Mouse (Mus musculus): ENCODE measurements at regions not wholly inside any gene's neighbourhood (a gene's known extent, or its start where the extent isn't known, plus 50 kb on each side); places are given as distances from the start of the nearest gene placed in this dataset.

DNA sequence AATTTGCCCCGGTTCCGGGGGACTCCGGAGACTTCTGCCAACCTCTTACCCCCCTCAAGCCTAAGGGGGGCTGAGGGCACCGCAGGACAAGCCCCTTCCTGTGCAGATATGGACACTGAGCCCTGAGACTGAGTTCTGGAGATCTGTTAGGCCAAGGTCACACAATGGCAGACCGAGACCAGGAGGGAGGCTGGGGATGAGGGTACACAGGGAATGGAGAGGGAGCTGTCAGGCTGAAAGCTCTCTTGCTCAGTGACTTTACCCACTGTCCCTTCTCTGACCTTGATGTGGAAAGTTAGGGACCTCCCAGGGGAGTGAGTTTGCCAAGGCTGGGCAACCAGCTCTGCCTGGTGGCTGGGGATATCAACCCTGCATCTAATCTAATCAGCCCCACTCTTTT lies 82.7 kb downstream of the Cstad start:
- DNase-seq (ENCODE audit: low spot score in 2 of 2), result no peak

DNA sequence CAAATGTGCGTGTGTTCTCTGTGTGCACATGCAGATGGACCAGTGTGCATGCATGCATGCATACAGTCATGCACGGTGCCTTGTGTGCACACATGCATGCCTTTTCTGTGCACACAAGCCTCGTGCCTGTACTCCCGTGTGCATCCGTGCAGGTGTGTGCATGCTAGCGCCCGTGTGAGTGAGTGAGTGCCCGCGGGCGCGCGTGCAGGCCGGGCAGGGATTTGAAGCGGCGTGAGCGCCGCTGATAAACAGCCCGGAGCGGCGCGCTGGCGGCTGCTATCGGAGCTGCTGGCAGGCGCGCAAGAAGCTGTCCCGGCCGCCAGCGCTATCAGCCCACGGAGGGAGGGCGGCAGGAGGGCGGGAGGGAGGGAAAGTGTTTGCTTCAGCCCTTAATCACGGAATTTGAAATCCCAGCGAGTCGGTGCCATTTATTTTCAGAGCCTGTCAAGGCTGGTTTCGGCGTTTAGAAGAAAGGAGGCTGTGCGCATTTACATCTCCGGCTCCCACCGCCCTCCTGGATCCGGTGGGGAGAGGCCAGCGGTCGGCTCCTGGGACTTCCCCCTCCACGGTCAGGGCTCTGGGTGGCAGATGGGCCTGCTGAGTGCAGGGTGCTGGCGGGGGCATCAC lies 82.1 kb downstream of the Cstad start:
- DNase-seq (ENCODE audit: low spot score in 2 of 2), result peak; percentile 68 to 79

DNA sequence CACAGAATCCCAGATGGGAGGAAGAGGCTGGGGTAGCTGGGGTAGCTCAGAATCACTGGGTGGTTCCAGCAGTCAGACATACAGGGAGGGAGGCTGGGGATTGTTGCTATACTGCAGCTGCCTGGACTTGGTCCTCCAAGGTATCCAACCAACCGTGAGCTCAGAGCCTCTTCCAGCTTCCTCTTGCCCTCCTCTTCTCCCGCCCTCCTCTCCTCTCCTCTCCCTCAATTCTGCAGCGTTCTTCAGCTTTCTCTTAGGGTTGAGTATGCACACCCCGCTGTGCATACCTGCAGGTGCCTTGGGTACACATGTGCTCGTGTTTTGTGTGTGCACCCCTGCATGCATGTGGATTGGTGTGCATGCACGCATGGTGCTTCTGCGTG lies 81.6 kb downstream of the Cstad start:
- no peak for DNase-seq (ENCODE audit: low spot score in 2 of 2)

DNA sequence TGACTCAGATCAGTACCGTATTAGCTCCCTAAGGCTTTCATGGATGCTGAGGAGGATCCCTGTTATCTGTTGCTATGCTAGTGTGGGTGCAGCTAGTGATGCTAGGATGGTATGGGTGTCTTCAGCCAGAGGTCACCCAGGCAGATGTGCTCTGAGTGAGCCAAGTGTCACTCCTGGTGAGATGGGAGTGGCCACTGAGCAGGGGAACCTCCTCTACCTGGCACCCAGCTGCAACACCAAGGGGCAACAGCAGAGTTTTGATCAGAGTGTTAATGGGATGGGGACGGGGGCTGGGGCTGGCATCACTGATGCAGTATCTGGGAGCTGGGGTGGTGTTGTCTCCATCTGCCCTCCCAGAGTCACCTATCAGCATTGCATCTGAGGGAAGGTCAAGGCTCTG lies 81.0 kb downstream of the Cstad start:
- no peak for DNase-seq (ENCODE audit: low spot score in 2 of 2)

DNA sequence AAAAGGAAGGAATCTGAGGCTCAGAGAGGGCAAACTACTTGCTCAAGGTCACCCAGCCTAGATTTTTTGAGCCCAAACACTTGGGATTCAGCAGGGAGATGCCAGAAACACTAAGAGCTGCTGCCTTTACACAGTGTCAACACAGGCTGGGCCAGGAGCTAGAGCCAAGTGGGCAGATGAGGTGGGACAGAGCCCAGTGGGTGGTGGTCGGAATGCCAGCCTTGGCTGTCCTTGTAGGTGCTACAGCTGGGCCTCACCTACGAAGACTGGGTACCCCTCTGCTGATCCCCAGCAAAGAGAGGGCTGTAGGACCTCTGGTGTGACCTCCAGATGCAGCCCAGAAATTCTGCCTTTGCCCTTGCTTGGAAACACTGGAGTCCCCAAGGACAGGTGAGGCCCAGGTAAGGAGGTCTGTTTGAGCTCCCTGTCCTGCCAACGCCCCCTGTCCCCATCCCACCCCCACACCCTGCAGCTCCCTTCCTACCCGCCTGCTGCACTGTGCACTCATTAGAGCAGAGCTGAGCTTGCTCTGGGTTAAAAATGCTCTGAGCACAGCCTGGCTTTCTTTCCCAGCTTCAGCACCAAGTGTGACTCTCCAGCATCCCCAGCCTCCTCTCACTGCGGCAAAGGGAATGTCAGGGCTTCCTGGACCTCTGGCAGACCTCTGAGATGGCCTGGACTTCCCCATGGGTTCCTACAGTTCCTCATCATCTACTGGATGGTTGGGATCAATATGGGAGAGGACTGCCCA lies 76.2 kb downstream of the Cstad start:
- no peak for DNase-seq (ENCODE audit: low spot score in 2 of 2)

DNA sequence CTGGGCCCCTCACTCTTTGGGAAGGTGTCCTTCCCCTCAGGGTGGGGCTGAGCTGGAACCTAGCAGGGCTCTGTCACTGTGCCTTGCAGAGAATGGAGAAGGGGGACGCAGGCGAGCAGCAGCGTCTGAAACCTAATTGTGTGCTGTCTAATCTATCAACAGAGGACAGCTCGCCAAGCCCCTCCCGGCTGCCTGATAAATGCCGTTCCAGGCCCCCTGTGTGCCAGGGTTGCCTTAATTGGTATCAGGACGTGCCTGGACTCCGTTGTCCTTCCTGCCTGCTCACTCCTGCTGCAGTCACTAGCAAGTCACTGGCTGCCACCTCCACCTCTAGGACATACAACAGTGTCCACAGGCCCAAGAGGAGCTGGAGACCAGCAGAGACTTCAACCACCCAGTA lies 72.6 kb downstream of the Cstad start:
- DNase-seq (ENCODE audit: low spot score in 2 of 2), result no peak

DNA sequence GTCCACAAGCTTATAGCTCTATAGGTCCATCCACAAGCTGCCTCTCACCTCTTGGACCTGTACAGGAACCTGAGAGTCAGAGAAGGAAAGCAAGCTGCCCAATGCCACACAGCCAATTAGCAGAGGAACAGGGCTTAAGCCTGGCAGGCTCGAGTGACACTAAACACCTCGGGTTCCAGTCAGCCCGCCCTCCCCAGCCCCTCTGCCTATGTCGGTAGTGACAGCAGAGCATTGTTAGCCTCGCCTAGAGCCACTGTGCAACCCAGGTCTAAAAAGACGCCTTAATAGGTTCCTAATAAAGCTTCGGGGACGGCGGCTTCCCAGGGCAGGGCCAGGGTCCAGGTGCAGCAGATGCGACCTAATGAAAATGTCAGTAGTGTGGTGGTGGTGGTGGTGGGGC lies 66.3 kb downstream of the Cstad start:
- no peak for DNase-seq (ENCODE audit: low spot score in 2 of 2)

DNA sequence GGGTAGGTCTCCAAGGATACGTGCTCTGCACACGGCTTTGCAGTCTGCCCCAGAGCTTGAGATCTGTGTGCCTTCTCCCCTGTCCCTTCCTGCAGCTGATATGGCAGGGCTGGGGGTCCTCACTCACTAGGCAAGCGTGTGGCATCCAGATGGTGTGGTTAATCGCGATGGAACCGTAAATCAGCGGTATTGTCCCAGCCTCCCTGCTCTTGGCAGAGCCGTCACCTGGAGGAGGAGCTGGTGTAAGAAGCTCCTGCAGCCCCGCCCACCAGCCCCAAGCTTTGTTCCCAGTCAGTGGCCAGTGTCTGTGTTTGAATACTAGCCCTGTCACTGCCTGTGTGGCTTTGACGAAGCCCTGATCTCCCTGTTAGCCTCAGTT lies 65.8 kb downstream of the Cstad start:
- peak in 1 of 2 experiments; percentile 47 for DNase-seq (ENCODE audit: low spot score in 2 of 2)

DNA sequence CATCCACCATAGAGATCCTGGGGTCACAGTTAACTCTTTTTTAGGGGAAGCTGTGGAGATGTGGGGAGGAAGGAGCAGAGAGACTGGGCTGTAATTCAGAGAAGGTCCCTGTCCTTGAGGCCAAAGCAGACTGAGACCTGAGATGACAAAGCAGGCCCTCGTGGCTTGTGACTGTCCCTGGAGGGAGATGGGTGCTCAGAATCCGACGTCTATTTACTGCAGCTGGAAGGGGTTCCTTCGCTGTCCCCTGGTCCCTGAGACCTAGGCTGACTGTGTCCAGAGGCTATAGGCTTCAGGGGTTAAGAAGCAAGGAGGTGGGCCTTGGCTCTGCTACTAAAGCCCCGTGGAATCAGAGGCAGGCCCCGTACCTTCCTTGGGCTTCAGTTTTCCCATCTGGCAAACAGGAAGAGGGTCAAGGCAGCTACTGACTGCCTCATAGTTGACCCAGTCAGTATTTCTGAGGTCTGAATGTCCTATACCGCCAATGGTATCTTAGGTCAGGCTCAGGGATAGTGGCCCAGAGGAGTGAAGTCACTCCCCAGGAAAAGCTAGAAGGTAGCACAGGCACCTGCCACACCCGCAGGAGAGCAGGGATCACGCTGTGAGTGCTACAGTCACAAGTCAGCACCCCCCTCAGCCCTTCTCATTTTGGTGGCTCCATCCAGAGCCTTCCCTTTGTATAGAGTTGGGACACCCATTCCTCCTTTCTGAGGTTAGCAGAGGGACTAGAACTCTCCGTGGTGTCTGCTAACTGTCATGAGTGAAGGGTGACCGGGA lies 65.2 kb downstream of the Cstad start:
- DNase-seq (ENCODE audit: low spot score in 2 of 2), result no peak

DNA sequence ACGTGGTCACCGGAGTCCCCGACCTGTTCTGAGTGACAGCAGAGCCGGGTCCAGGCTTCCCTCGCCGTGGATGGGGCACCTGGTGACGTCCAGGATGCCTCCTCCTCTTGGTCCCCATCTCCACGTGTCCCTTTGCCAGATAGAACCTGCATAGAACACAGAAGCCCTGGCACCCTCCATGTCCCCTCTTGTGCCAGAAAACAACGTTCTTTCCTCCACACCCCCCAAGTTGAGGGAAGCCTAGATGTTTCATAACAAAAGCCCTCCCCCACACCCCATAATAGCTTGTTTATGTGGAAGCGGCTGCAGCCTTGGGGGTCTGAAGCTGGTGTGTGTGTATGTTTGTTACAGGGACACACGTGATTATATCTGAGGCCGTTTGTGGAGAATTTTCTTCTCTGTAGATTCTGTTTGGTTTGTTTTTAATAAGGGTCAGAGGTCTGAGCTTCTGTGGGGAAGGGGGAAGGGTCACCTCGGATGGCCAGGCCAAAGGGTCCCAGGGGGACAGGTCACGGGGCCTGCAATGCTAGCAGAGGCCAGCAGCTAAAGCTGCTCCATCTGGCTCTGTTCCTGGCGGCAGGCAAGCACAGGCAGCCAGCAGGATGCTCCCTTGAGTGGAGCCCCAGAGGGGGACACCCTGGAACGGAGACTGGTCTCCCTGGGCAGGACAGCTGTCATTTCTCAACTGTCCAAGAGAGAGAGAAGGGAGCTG lies 64.2 kb downstream of the Cstad start:
- DNase-seq (ENCODE audit: low spot score in 2 of 2), result peak; percentile 75 to 78

Small RNAs in the stretch of these regions (microRNA-seq; reads per million reads assigned to microRNA genes)
- 0.22 to 0.78 reads per million in 2 experiments for gene Mir3089
